Mouse (Mus musculus): ENCODE data around the gene 1190005I06Rik.

The 1190005I06Rik gene

DNA sequence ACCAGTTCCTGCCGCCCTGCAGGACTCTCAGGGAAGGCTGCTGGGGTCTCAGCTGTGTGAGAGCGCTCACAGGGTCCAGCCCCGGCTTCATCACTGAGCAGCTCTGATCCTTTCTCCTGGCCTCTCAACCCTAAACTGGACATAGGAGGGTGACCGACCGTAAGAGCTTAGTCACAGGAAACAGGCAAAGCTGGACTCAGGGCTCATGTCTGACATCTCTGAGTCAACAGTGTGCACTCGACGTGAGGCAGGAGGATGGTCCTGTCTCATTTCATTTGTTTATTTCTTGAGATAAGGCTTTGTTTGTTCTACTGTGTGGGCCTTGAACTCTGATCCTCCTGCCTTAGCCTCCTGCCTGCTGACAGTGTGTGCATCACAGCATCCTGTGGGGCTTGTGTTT lies 27.0 kb downstream of the 1190005I06Rik start:
- Histone ChIP-seq H3K9me3 (ENCODE audit: low read length) (no peaks in the 10 kb centered on the region), H3K27me3 (ENCODE audit: insufficient read depth, low read length) (no peaks in the 10 kb centered on the region), H3K4me3 (replicated peaks; ENCODE audit: low read length) (peak overlapping the region; percentile 8; the same call in 1 of the 2 replicates), H3K36me3 (ENCODE audit: insufficient read depth, low read length) (peaks cover 22% of the 10 kb centered on the region), H3K4me1 (replicated peaks; ENCODE audit: low read depth, low read length) (peaks cover 88% of the 10 kb centered on the region)
- TF ChIP-seq NANOG (IDR thresholded peaks at IDR 0.05; ENCODE audit: borderline replicate concordance, low read length) (no peak), CTCF (conservative IDR thresholded peaks at IDR 0.05; ENCODE audit: low read length) (no peak), POU5F1 (IDR thresholded peaks at IDR 0.05; ENCODE audit: borderline replicate concordance, low read length) (no peak)

GRCm38 (mm10) chr8:120619235-120620180 lies 27.9 kb downstream of the 1190005I06Rik start:
- peaks cover 87% of the 10 kb centered on the region for H3K4me1 ChIP-seq (replicated peaks; ENCODE audit: low read depth, low read length)
- H3K4me3 ChIP-seq (replicated peaks; ENCODE audit: low read length): peak overlapping the region; percentile 8; the same call in 1 of the 2 replicates
- no peaks in the 10 kb centered on the region for H3K9me3 ChIP-seq (ENCODE audit: low read length)
- H3K27me3 ChIP-seq (ENCODE audit: insufficient read depth, low read length): no peaks in the 10 kb centered on the region
- TF ChIP-seq NANOG (IDR thresholded peaks at IDR 0.05; ENCODE audit: borderline replicate concordance, low read length) (no peak), CTCF (conservative IDR thresholded peaks at IDR 0.05; ENCODE audit: low read length) (no peak), POU5F1 (IDR thresholded peaks at IDR 0.05; ENCODE audit: borderline replicate concordance, low read length) (no peak)
- H3K36me3 ChIP-seq (ENCODE audit: insufficient read depth, low read length): peaks cover 24% of the 10 kb centered on the region

GRCm38 (mm10) chr8:120618110-120618509 lies 29.3 kb downstream of the 1190005I06Rik start:
- Histone ChIP-seq H3K36me3 (ENCODE audit: insufficient read depth, low read length) (peaks cover 17% of the 10 kb centered on the region), H3K4me3 (replicated peaks; ENCODE audit: low read length) (no peak overlapping the region), H3K27me3 (ENCODE audit: insufficient read depth, low read length) (no peaks in the 10 kb centered on the region), H3K4me1 (replicated peaks; ENCODE audit: low read depth, low read length) (peaks cover 86% of the 10 kb centered on the region), H3K9me3 (ENCODE audit: low read length) (no peaks in the 10 kb centered on the region)
- TF ChIP-seq NANOG (IDR thresholded peaks at IDR 0.05; ENCODE audit: borderline replicate concordance, low read length): no peak
- TF ChIP-seq POU5F1 (IDR thresholded peaks at IDR 0.05; ENCODE audit: borderline replicate concordance, low read length): no peak
- peak; percentile 99 for TF ChIP-seq CTCF (conservative IDR thresholded peaks at IDR 0.05; ENCODE audit: low read length)

DNA sequence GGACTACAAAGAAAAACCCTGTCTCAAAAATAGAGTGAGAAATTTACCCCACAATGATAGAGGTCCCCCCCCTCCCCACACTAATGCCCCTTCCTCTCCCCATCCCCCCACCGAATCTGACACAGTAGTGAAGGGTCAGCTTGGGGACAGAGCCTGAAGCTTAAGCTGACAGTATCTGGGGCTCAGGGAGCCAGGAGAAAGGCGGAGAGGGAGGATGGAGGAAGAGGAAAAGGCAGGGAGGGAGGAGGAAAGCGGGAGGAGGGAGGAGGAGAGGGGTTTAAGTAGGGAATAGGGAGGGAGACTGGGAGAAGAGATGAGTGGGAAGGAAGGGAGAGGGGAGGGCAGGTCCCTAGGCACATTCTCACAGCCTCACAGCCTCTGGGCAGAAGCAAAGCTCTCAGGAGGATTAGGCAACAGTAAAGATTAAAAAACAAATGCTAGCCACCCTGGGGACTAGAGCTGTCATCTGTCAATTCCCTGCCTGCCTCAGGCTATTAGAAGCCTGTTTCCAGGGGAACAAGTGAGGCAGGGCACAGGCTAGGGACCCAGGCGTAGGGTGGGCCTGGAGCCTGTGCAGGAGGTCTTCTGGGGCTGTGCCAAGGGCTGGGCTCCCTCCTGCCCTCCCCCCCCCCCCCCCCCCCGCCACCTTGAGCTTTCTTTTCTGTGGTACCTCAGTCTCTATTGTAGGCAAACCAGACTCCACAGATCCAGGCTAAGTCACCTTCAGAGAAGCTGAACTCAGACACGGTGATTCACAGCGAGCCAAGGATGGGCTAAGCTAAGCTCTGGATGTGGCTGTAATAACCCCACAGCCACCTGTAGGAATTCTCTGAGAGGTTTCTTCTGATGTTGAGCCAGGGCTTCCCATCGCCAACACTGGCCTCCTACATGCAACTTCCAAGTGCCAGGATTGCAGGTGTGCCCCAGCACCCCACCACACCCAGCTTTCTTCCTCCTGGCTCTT lies 30.5 kb downstream of the 1190005I06Rik start:
- Histone ChIP-seq H3K36me3 (ENCODE audit: insufficient read depth, low read length) (peaks cover 17% of the 10 kb centered on the region), H3K27me3 (ENCODE audit: insufficient read depth, low read length) (no peaks in the 10 kb centered on the region), H3K4me1 (replicated peaks; ENCODE audit: low read depth, low read length) (peaks cover 74% of the 10 kb centered on the region), H3K9me3 (ENCODE audit: low read length) (no peaks in the 10 kb centered on the region), H3K4me3 (replicated peaks; ENCODE audit: low read length) (no peak overlapping the region)
- no peak for TF ChIP-seq NANOG (IDR thresholded peaks at IDR 0.05; ENCODE audit: borderline replicate concordance, low read length)
- no peak for TF ChIP-seq CTCF (conservative IDR thresholded peaks at IDR 0.05; ENCODE audit: low read length)
- TF ChIP-seq POU5F1 (IDR thresholded peaks at IDR 0.05; ENCODE audit: borderline replicate concordance, low read length): no peak

DNA sequence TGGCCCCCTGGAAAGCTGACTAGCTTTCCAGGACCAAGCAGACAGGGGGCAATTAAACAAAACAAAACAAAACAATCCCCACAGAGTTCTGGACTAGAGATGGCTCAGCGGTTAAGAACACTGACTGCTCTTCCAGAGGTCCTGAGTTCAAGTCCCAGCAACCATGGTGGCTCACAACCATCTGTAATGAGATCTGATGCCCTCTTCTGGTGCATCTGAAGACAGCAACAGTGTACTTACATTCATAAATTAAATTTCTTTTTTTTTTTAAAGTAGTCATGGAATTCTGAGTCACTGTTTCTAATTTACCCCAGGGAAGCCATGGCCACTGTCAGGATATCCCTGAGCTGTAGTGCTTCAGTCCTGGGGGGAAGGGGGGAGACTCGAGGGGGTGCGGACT lies 32.9 kb downstream of the 1190005I06Rik start:
- Histone ChIP-seq H3K27me3 (ENCODE audit: insufficient read depth, low read length) (no peaks in the 10 kb centered on the region), H3K4me1 (replicated peaks; ENCODE audit: low read depth, low read length) (peaks cover 62% of the 10 kb centered on the region), H3K4me3 (replicated peaks; ENCODE audit: low read length) (no peak overlapping the region), H3K36me3 (ENCODE audit: insufficient read depth, low read length) (peaks cover 37% of the 10 kb centered on the region), H3K9me3 (ENCODE audit: low read length) (no peaks in the 10 kb centered on the region)
- TF ChIP-seq CTCF (conservative IDR thresholded peaks at IDR 0.05; ENCODE audit: low read length): no peak
- no peak for TF ChIP-seq NANOG (IDR thresholded peaks at IDR 0.05; ENCODE audit: borderline replicate concordance, low read length)
- no peak for TF ChIP-seq POU5F1 (IDR thresholded peaks at IDR 0.05; ENCODE audit: borderline replicate concordance, low read length)

DNA sequence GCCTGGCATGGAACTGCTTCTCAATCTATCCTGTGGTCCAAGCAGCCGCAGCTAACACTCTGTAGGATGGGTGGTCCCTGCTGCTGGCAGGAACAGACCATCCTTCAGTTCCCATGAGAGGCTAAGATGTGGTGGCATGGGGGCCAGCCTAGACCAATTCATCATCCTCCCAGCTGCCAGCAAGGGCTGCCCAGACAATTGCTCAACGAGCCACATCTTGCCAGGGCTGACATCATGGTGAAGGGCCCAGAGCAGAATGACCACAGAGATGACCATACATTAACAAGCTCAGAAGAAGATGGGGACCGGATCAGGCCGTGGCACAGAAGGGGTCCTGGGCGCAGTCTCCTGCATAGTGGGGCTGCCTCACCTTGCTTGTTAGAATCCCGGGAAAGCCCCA lies 36.6 kb downstream of the 1190005I06Rik start:
- Histone ChIP-seq H3K36me3 (ENCODE audit: insufficient read depth, low read length) (peaks cover 42% of the 10 kb centered on the region), H3K4me3 (replicated peaks; ENCODE audit: low read length) (no peak overlapping the region), H3K9me3 (ENCODE audit: low read length) (no peaks in the 10 kb centered on the region), H3K27me3 (ENCODE audit: insufficient read depth, low read length) (no peaks in the 10 kb centered on the region), H3K4me1 (replicated peaks; ENCODE audit: low read depth, low read length) (peaks cover 65% of the 10 kb centered on the region)
- TF ChIP-seq CTCF (conservative IDR thresholded peaks at IDR 0.05; ENCODE audit: low read length): no peak
- no peak for TF ChIP-seq NANOG (IDR thresholded peaks at IDR 0.05; ENCODE audit: borderline replicate concordance, low read length)
- no peak for TF ChIP-seq POU5F1 (IDR thresholded peaks at IDR 0.05; ENCODE audit: borderline replicate concordance, low read length)

DNA sequence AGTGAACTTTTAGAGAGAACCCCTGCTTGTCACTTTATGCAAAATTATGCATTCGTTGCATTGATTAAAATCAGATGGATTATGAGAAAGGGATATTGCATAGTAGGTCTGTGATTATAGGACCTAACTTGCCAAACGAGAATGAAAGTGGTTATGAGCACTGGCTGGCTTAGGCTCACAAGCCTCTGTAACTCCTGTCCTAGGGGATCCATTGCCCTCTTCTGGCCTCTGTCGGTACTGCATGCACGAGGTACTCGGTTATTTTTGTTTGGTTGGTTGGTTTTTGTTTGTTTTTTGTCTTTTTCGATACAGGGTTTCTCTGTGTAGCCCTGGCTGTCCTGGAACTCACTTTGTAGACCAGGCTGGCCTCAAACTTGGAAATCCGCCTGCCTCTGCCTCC lies 39.5 kb downstream of the 1190005I06Rik start:
- Histone ChIP-seq H3K4me1 (replicated peaks; ENCODE audit: low read depth, low read length) (peaks cover 53% of the 10 kb centered on the region), H3K9me3 (ENCODE audit: low read length) (no peaks in the 10 kb centered on the region)

GRCm38 (mm10) chr8:120607460-120607859 lies 40.0 kb downstream of the 1190005I06Rik start:
- TF ChIP-seq POU5F1 (IDR thresholded peaks at IDR 0.05; ENCODE audit: borderline replicate concordance, low read length): no peak
- TF ChIP-seq CTCF (conservative IDR thresholded peaks at IDR 0.05; ENCODE audit: low read length): no peak
- no peak for TF ChIP-seq NANOG (IDR thresholded peaks at IDR 0.05; ENCODE audit: borderline replicate concordance, low read length)
- peaks cover 56% of the 10 kb centered on the region for H3K4me1 ChIP-seq (replicated peaks; ENCODE audit: low read depth, low read length)
- H3K27me3 ChIP-seq (ENCODE audit: insufficient read depth, low read length): no peaks in the 10 kb centered on the region
- H3K9me3 ChIP-seq (ENCODE audit: low read length): no peaks in the 10 kb centered on the region
- H3K36me3 ChIP-seq (ENCODE audit: insufficient read depth, low read length): peaks cover 33% of the 10 kb centered on the region
- H3K4me3 ChIP-seq (replicated peaks; ENCODE audit: low read length): no peak overlapping the region

More for the DNA sequence above, 39.5 kb downstream of the 1190005I06Rik start:
- TF ChIP-seq NANOG (IDR thresholded peaks at IDR 0.05; ENCODE audit: borderline replicate concordance, low read length): no peak
- TF ChIP-seq CTCF (conservative IDR thresholded peaks at IDR 0.05; ENCODE audit: low read length): peak; percentile 90
- no peaks in the 10 kb centered on the region for H3K27me3 ChIP-seq (ENCODE audit: insufficient read depth, low read length)
- H3K4me3 ChIP-seq (replicated peaks; ENCODE audit: low read length): no peak overlapping the region
- peaks cover 33% of the 10 kb centered on the region for H3K36me3 ChIP-seq (ENCODE audit: insufficient read depth, low read length)

All from E14TG2a.4 (cell line).